Mouse (Mus musculus) yolk sac, embryonic 10.5 days (tissue): Measurements from ENCODE around the gene Hao1.

Experiments used
- DNase-seq: peaks from one replicate; pipeline ENCODE4 v3.0.0-alpha.2; 2017; ENCODE audit warnings: low spot score

Hao1 gene

DNA sequence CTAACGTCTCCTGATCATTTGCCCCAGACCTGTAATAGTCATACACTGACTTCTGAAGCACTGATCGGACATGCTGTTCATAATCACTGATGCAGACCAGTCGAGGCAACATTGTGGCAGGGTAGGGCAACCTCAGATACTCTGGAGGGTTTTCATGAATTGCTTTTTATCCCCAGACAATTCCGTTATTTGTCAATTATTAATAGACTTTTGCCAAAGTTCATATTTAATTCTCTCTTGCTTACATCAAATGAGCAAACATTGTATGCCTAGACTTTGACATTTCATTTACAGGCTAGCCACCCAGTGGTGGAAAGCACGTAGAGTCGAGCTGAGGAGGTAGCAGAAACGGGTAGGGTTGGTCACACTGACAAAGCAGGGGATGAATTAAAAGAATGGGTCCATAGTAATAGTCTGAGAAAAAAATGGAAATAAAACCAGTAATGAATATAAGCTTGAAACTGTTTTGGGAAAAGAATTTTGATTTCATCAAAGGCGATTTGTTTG is at the start of gene Hao1:
Gene Hao1, minus strand, starts transcription at position 148 of the 507 bp plus-strand sequence.
- DNase-seq: no peak

DNA sequence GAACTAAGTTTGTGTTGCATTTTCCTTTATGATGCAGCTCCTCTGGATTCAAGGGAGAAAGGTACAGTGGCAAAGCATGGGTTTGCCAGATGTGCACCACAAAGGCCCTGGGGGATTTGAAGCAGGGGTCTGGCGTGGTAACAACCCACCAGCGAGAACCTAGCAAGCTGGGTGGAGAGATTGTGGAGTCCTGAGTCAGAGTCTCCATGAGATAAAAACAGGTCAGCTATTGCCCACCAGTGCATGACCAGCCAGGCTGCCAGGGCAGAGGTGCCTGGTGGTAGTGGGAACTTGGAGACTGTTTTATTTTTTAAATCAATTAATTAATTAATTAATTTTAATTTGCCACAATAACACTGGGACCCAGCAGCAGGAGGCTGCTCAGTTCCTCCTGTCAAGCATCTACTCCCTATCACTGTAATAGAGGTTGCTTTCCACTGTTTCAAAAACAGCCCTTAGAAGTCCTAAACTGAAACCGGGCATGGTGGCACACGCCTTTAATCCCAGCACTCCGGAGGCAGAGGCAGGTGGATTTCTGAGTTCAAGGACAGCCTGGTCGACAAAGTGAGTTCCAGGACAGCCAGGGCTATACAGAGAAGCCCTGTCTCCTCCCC is 37.0 kb upstream of the Hao1 start:
- no peak for DNase-seq

DNA sequence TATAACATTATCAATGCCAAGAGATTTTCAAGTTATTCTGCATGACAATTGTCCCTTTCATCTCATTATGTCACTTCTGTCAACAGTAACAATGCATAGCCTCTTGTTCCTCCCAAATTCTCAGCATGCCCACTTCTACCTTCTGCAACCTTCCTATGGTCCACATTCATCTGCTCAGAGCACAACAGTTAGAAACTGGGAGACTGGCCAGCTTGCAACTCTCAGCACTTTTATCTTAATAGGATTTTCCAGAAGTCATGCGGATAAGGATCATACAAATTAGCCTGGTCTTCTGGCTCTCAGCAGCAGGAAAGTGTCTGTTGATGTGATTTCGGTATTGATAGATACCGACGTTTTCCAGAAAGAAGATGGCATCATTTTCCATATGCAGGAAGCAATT is 31.1 kb upstream of the Hao1 start:
- DNase-seq: no peak

DNA sequence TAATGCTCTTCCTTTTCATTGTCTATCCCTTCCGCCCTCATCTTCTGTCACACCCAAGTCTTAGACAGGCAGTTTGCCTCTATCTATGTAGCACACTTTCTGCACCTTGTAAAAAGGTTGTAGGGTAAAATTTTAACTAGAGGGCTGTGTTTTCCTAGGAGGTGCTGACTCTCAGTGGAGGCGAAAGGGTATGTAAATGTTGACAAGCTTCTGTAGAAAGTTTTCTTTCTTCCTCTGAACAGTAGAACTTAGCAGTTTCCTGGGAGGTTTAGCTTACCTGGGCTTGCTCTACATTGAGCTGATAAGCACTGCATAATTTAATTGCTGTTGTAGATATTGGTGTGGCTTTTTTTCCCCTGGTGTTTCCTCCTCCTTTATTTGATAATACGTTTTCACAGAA is 5.3 kb upstream of the Hao1 start:
- no peak for DNase-seq

DNA sequence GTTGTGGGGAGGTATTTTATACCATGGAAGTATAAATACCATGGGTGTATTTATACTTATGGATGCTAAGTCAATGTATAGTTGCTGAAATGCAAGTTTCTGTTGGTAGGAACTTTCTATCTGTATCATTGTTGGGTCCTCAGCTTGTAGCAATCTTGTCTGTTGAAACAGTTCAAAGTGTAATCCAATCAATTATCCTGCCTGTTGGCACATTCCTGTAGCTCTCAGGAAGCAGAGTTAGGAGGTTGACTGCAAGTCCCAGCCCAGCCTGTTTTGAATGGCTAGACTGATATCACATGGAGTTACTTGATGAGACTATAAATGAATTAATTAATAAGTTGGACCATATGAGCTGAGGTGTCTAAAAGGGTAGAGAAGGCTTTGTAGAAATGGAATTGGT is 1.8 kb downstream of the Hao1 start:
- DNase-seq: no peak

DNA sequence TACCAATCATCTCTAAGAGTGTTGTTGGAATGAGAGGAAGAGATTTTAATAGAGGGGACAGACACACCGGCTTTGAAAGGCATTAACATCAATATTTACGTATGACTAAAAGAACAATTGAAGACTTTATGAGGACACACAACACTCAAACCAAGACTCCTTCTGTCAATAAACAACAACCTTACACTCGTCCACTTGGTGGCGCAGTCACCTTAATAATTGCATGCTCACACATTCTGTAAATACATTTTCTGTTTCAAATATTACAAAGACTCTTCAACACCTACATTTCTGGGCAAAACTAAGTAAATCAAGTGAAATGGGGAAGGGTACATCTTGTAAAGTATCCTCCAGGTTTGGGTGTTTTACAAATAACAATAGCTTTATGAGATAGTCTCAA is 4.4 kb downstream of the Hao1 start:
- DNase-seq: peak; percentile 6

DNA sequence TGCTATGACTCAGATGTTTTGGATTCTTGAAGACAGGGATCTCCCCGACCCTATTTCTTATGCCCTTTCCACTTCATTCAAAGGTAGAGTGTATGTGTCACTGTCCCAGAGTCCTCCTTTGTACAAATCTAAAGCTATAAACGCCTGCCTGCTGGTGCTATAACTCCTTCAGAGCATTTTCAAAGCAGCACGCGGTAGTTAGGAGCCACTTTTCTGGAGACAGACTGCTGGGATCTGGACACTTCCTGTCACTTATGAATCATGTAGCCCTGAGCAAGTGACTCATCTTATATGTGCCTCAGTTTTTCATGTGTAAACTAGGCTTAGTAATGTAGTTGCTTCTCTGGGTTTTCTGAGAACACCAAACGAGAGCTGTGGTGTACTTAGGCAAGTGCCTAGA is 9.1 kb downstream of the Hao1 start:
- DNase-seq: no peak

DNA sequence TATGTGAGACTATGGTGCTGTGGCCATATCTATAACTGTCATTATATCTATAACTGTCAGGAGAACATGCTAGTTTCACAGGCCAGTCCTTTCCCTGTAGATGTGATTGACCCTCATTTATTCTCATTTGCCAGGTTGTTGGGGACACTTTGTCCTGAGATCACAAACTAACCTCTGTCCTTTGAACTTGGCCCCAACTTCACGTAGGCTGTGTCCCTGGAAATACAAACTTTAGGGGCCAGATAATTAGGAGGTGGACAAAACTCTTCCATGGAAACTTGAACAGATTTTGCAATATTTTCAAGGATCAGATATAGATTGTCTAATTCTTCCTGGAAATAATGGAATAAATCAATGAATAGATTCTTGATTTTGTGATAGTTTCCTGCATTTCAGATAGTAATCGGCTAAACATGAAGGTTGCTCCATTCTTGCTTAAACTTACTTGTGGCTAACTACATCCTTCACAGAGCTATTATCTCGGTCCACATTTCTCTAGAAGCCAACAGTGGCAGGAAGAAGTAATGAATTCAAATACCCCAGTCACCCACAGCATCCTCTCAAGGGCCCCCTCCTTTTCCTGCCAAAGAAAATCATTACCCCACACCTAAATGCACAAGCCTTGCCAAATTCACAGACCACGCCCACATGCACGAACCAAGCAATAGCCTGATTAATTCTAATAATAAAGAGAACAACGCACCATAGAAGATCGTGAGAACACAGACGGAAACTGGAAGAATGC is 9.7 kb downstream of the Hao1 start:
- DNase-seq: no peak

DNA sequence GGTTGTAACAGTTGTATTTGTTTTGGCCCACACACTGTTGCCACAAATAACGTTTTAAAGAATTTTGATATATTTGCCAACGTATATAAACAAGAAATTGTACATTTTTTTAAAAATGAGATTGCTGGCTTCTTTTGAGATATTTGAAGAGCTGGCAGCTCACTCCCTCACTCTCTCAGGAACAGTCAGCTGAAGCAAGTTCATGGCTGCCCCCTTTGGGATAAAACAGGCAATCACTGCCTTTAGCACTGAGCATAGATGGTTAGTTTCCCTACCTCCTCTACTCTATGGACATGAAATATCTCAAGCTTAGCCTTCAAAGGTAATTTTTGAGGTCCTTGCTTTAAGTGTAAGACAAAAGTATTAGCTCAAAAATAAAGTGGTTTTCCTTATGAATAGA is 10.7 kb downstream of the Hao1 start:
- no peak for DNase-seq

DNA sequence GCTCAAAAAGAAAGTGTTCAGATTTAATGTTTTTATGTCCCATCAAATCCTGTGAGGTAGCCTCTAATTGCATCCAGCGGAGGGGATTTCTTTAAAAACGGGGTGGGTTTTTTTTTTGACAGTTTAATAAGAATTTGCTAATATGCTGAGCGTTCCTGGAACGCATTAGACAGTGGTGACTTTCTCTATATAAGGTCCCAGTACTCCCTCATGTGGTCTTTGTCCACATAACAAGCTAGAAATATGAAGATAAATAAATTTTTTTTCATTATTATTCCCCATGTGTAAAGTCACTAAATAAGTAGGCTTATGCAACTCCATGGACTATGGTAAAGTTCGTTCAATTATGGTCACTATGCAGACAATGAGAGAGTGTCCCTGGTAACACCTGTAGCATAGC is 13.1 kb downstream of the Hao1 start:
- DNase-seq: no peak

DNA sequence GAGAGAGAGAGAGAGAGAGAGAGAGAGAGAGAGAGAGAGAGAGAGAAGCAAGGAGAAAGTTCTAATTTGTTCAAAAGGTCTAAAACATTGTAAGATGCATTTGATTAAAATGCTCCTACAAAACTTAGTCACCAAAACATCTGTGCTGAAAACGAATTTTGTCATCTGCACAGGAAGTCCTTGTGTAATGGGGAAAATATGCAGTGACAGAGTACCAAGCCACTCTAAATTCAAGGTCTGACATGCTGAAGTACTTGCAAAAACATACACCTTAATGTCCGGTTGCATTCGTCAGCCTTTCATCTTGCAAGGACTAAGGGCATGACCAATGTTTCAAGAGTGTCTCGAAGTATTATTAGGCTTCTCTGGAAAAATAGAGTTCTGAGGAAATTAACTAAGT is 15.7 kb downstream of the Hao1 start:
- DNase-seq: no peak

DNA sequence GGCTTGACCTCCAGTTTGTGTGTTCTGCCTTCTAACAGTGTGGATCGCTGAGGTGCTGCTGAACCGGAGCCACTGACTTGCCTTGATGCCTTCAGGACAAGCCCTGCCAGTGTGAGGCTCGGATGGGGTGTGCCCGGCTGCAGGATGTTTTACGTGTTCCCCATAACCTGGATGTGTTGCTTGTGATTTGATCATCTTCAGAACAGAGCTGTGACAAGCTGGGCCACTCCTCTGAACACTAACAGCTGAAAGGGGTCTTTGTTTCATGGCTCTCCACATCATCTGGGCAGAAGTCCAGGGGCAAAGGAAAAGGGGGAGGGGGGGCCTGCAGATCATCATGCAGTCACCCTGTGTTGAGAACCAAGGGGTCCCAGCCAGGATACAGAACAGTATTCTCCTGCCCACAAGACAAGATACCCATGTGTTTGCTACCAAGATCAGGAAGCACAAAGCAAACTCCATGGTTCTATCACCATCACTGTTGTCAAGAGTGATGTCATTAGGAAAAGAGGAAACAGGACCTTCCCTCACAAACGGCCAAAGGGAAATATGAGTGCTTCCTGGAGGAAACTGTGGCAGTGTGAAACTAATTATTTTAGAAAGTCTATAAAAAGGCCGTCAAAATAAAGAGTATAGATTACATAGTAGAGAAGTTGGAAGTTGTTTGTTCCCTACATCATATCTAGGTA is 25.9 kb downstream of the Hao1 start:
- DNase-seq: no peak

DNA sequence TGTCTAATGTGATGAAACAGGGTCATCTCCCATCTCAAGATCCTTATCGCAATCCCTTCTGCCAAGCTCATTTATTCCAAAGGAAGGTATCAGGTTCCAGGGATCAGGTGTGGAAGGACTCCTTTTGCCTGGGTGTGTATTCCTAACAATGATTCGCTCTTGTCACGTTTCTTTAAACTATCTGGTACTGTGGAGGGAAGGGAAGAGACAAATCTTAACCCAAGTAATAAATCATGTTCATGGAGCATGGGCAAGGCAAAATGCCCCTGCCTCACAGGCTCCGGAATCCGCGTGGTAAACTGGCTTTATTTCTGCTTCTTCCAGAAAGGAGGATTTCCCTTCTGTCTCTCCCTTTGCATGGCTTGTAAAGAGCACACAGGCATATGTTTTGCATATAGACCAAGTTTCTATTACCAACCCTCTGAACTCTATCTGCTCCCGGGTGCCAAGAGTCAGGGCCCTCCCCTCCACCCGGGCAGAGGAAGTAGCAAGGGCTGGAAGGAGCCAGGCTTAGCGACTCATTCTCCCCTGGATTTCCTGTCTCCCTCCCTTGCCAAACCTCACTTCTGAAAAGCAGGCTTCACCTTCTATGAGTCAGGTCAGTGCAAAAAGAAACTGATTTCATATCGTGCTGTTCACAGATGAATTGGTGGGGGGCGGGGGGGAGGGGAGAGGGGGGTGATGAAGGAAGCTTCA is 26.6 kb downstream of the Hao1 start:
- no peak for DNase-seq

DNA sequence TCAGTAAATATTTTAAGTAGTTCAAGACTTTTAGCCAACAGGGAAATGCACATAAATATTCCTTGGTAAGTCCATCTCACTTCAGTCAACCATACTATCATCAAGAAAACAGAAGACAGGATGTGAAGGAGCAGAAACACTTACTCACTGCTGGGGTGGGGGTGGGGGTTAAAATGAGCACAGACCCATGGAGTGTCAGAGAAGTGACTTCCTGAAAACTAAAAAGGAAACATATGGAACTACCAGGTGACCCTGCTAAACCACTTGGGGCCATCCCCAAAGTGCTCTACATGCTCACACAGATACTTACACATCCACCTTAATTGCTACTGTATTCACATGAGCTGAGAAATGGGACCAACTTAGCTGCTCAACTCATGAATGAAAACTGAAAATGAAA is 36.1 kb downstream of the Hao1 start:
- DNase-seq: no peak

DNA sequence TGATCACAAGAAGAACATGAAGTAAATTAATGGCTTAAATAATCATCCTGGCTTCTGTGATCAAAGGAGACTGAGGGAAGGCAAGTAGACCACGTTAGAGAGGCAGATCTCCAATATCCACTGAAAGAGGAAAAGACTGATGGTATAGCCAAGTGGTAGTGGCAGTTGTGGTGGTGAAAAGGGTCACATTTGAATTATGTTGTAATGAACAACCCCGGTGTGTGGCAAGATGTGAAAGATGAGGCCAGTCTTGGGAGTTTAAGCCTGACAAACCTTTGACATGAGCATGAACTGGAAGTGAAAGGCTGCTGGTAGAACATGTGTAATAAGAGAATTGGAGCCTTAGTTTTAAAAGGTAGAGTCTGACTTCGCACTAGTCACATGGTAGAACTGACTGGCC is 54.4 kb downstream of the Hao1 start:
- no peak for DNase-seq

DNA sequence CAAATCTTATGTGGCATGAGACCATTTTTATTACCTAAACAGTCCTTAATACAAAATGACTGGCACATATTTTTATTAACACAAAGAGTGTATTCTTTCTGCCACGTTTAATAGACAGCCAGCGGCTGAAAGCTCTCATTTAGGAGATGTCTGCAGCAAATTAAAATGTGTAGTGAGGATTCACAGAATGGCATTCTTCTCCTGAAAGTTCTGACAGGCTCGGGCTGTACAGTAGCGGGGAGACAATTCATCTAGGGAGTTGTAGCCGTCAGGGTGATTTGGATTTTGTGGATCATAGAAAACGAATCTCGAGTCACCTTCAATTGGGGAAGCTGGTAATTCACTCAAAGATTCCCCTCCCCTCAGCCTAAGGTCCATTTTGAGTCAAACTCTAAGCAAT is 55.7 kb downstream of the Hao1 start:
- no peak for DNase-seq

DNA sequence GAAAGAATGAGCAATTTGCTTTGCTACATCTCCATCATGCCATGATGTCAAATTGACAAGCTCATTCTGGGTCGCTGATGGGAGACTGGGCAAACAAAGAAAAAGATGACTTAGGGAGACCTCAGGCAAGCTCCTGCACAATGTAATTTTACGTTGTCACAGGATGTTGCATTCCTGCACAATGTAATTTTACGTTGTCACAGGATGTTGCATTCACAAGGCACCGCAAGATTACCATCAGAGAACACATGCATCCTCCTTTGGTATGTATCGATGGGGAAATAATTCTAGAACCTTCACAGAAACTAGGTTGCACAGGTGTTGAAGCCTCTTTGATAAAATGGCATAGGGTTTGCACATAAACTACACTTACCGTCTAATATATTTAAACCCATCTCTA is 65.5 kb downstream of the Hao1 start:
- no peak for DNase-seq

DNA sequence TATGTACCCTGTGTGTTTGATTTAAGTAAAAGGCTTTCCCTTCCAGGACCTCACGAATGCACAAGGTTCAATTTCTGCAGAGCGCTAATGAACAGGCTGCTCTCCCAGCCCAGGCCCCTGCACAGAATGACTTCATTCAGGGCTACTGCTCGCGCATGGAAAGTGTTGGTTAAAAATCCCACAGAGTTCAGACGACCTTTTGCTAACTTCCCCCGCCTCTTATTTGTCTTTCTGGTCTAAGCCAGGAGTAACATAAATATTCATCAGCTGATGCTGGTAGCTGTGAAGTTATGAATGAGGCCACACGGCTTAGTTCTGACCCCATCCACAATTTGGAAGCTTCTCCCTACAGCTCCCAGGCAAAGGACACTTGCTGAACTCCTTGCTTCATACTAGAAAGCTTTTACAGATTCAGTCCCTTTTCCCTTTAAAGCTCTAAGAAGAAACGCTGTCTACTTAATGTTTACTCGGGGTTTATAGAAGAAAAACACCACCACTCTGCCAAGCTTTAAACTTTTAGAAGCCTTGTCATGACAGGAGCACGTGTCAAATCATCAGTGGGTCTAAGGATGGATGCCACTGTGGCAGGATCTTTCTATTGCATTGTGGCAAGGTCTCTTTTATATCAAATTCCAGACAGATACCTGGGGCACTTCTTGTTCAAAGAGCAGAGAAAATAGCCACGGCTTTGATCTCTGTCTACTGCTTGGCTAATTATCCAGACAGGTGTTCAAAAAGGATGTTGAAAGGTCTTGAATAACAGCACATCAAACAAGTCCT is 67.9 kb downstream of the Hao1 start:
- no peak for DNase-seq

DNA sequence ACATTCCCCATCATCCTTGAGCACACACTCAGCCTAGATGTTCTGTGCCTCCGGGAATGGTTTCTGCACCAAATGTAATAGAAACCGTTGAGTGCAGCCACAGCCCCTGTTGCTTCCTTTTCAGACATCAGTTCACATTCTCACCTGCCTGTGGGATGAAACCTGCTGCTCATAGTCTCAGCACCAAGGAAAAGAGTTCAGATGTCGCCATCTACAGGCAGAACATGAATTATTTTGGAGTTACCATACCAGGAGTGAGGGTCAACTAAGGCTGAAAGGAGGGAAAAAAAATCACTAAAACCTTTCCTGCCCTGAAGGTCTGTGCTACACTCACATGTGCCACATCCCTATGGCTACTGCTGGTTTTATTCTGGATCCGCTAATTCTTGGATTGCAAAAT is 71.5 kb downstream of the Hao1 start:
- DNase-seq: no peak

DNA sequence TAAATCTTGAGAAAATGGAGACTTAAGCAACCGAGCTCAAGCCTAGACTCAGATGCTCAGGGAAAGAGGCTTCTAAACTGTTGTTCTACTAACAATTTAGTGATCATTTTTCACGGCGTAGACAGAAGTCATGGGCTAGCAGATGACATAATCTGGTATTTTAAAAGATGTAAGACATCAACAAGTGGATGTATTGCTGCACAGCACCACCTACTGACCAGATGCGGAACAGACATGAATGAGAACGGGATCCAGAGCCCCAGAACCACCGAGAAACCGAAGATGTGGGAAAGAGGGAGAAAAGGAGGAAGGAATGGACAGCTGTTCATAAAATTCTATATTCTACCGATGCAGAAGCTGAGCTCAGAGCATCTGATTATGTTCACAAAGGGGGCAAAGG is 72.4 kb downstream of the Hao1 start:
- DNase-seq: peak; percentile 24

DNA sequence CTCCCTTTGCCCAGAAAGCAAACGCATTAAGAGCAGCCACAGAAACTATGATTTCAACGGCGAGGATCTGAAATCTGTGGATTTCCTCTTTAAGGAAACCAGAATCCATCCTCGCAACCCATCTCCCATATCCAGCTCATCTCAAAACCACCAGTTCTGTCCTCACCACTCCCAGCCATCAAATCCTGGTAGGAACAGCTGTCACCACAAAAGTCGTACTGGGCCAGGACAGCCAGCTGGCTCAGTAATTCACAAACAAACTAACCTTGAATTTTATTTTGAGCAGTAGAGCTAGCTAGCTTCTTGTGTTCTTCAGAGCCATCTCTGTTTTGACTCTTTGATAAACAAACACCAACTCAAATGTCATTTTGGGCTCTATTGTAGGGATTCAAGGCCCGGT is 73.0 kb downstream of the Hao1 start:
- DNase-seq: no peak

DNA sequence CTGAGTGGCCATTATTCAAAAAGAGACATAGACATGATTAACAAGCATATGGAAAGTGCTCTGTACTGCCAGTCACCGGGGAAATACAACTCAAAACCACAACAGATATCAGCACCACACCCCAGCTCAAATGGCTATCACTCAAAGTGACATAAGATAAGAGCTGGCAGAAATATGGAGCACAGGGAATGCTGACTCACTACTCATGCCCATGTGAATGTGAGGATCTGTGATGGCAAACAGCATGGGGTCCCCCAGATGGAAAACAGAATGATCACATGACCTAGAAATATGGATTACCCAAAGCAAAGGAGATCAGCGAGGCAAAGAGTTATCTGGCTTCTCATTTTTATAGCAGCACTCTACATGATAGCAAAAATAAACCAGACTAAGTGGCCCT is 89.0 kb downstream of the Hao1 start:
- DNase-seq: no peak
